Mouse (Mus musculus) gastrocnemius, adult 18-20 months (tissue): ENCODE measurements at regions not wholly inside any gene's neighbourhood (a gene's known extent, or its start where the extent isn't known, plus 50 kb on each side); places are given as distances from the start of the nearest gene placed in this dataset.

Experiments used
- DNase-seq: peaks from one replicate; pipeline ENCODE4 v3.0.0; 2021; ENCODE audit warnings: low spot score

GRCm38 (mm10) chr12:26547466-26547865, 78.5 kb downstream of the Cmpk2 start:
- DNase-seq: no peak

GRCm38 (mm10) chr12:26546361-26546760, 77.4 kb downstream of the Cmpk2 start:
- no peak for DNase-seq

- DNase-seq: no peak
Measured at GRCm38 (mm10) chr12:26543463-26543862, 74.5 kb downstream of the Cmpk2 start.

GRCm38 (mm10) chr12:26542451-26542850, 73.4 kb downstream of the Cmpk2 start:
- DNase-seq: no peak

GRCm38 (mm10) chr12:26535261-26535890, 66.4 kb downstream of the Cmpk2 start:
- DNase-seq: no peak

GRCm38 (mm10) chr12:26534229-26535105, 65.5 kb downstream of the Cmpk2 start:
- DNase-seq: no peak

GRCm38 (mm10) chr12:26533641-26534151, 64.7 kb downstream of the Cmpk2 start:
- DNase-seq: no peak

GRCm38 (mm10) chr12:26532823-26533640, 64.0 kb downstream of the Cmpk2 start:
- peak; percentile 61 for DNase-seq

GRCm38 (mm10) chr12:26532076-26532475, 63.1 kb downstream of the Cmpk2 start:
- DNase-seq: no peak
